Mouse (Mus musculus): ENCODE results near the gene Rps8. TPM values are rescaled to one million over a fixed set of nuclear protein-coding genes. Genes with fewer than 3 reads are reported as not detected.

The Rps8 gene
- polyA plus RNA-seq, 1 experiment from 2014 or later = 809 TPM

DNA sequence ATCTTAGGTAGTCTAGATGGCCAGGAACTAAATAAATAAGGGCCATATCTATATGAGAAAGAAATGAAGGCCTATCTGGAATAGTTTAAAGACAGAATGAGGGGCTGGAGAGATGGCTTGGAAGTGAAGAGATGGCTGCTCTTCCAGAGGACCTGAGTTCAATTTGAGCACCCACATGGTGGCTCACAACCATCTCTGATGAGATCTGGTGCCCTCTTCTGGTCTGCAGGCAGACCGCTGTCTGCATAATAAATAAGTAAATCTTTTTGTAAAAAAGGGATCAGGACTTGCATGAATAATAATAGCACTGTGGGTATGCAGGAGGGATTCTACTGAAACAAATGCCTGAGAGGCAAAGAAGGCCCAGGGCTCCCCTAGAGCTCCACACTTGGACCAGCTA is 42.8 kb downstream of the Rps8 start:
- H3K9me3 ChIP-seq (ENCODE audit: control insufficient read depth, low read length) = no peaks in the 10 kb centered on the region
- ATAC-seq (ENCODE audit: low FRiP score, low TSS enrichment) = no peak
- 83% methylated on average over 1 of the region's 1 CpGs for WGBS
- no peak for TF ChIP-seq EP300 (optimal IDR thresholded peaks at IDR 0.05)
- TF ChIP-seq CTCF (IDR thresholded peaks at IDR 0.05; ENCODE audit: low read depth) = peak; percentile 29
- H3K27ac ChIP-seq (replicated peaks) = no peak overlapping the region
- H3K4me1 ChIP-seq (replicated peaks; ENCODE audit: control insufficient read depth, insufficient read depth) = no peaks in the 10 kb centered on the region
- H3K9ac ChIP-seq (ENCODE audit: low read length) = no peak overlapping the region
- no peaks in the 10 kb centered on the region for H3K27me3 ChIP-seq (ENCODE audit: control insufficient read depth, insufficient read depth, low read length)
- H3K36me3 ChIP-seq (ENCODE audit: control insufficient read depth, insufficient read depth, low read length) = no peaks in the 10 kb centered on the region
- no peak overlapping the region for H3K4me3 ChIP-seq (ENCODE audit: low read depth, low read length)
- no peak overlapping the region for H3K4me2 ChIP-seq (replicated peaks; ENCODE audit: low read depth)
- no peak for DNase-seq (ENCODE audit: low spot score)

DNA sequence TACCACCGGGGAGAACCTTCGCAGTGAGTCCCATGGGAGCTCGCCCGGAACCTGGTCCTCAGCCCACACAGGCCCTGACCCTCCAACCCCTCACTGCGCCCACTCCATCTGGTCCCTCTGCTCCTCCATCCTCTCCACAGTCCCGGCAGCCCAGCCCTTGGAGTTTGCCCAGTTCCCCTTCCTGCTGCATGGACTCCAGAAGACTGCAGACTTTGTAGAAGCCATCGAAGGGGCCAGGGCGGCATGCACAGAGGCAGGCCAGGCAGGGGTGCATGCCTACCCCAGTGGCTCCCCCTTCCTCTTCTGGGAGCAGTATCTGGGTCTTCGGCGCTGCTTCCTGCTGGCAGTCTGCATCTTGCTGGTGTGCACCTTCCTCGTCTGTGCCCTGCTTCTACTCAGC is 45.1 kb downstream of the Rps8 start:
- ATAC-seq (ENCODE audit: low FRiP score, low TSS enrichment) (no peak), DNase-seq (ENCODE audit: low spot score) (no peak)
- Histone ChIP-seq H3K27me3 (ENCODE audit: control insufficient read depth, insufficient read depth, low read length) (no peaks in the 10 kb centered on the region), H3K4me3 (ENCODE audit: low read depth, low read length) (no peak overlapping the region), H3K27ac (replicated peaks) (no peak overlapping the region), H3K9me3 (ENCODE audit: control insufficient read depth, low read length) (no peaks in the 10 kb centered on the region), H3K4me2 (replicated peaks; ENCODE audit: low read depth) (no peak overlapping the region), H3K36me3 (ENCODE audit: control insufficient read depth, insufficient read depth, low read length) (no peaks in the 10 kb centered on the region), H3K9ac (ENCODE audit: low read length) (no peak overlapping the region), H3K4me1 (replicated peaks; ENCODE audit: control insufficient read depth, insufficient read depth) (no peaks in the 10 kb centered on the region)
- no peak for TF ChIP-seq CTCF (IDR thresholded peaks at IDR 0.05; ENCODE audit: low read depth)
- TF ChIP-seq EP300 (optimal IDR thresholded peaks at IDR 0.05) = no peak
- 97% methylated on average over 11 of the region's 11 CpGs for WGBS

DNA sequence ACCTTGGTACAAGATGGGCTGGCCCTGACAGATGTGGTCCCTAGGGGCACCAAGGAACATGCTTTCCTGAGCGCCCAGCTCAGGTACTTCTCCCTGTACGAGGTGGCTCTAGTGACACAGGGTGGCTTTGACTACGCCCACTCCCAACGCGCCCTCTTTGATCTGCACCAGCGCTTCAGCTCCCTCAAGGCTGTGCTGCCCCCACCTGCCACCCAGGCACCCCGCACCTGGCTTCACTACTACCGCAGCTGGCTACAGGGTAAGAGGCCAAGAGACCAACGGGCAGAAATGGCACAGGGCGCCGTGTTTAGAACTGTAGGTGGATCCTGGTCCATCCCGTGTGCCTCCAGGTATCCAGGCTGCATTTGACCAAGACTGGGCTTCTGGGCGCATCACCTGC is 45.8 kb downstream of the Rps8 start:
- ATAC-seq (ENCODE audit: low FRiP score, low TSS enrichment) = no peak
- 94% methylated on average over 13 of the region's 13 CpGs for WGBS

DNA sequence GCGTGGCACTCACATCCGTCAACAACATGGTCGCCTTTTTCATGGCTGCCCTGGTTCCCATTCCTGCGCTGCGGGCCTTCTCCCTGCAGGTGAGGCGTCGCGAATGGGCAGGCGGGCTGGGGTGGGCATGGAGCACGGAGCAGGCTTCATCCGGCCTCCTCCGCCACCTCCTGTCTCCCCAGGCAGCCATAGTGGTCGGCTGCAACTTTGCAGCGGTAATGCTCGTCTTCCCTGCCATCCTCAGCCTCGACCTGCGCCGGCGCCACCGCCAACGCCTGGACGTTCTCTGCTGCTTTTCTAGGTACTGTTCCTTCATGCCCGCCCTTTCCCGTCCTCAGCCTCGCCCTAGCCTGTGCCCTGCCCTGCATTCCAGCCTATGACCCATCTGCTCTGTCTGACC is 46.7 kb downstream of the Rps8 start:
- H3K9ac ChIP-seq (ENCODE audit: low read length) = no peak overlapping the region
- H3K9me3 ChIP-seq (ENCODE audit: control insufficient read depth, low read length) = no peaks in the 10 kb centered on the region
- DNase-seq (ENCODE audit: low spot score) (no peak), ATAC-seq (ENCODE audit: low FRiP score, low TSS enrichment) (no peak)
- H3K36me3 ChIP-seq (ENCODE audit: control insufficient read depth, insufficient read depth, low read length) = no peaks in the 10 kb centered on the region
- 88% methylated on average over 25 of the region's 25 CpGs for WGBS
- H3K4me3 ChIP-seq (ENCODE audit: low read depth, low read length) = no peak overlapping the region
- no peaks in the 10 kb centered on the region for H3K27me3 ChIP-seq (ENCODE audit: control insufficient read depth, insufficient read depth, low read length)
- no peak for TF ChIP-seq EP300 (optimal IDR thresholded peaks at IDR 0.05)
- no peak overlapping the region for H3K4me2 ChIP-seq (replicated peaks; ENCODE audit: low read depth)
- H3K4me1 ChIP-seq (replicated peaks; ENCODE audit: control insufficient read depth, insufficient read depth) = no peaks in the 10 kb centered on the region
- H3K27ac ChIP-seq (replicated peaks) = no peak overlapping the region

More for the DNA sequence above, 45.8 kb downstream of the Rps8 start:
- no peaks in the 10 kb centered on the region for H3K4me1 ChIP-seq (replicated peaks; ENCODE audit: control insufficient read depth, insufficient read depth)
- no peaks in the 10 kb centered on the region for H3K36me3 ChIP-seq (ENCODE audit: control insufficient read depth, insufficient read depth, low read length)
- no peak for DNase-seq (ENCODE audit: low spot score)
- no peak for TF ChIP-seq EP300 (optimal IDR thresholded peaks at IDR 0.05)
- TF ChIP-seq CTCF (IDR thresholded peaks at IDR 0.05; ENCODE audit: low read depth) = no peak
- H3K27ac ChIP-seq (replicated peaks) = no peak overlapping the region
- H3K9me3 ChIP-seq (ENCODE audit: control insufficient read depth, low read length) = no peaks in the 10 kb centered on the region
- H3K4me3 ChIP-seq (ENCODE audit: low read depth, low read length) = no peak overlapping the region
- no peak overlapping the region for H3K9ac ChIP-seq (ENCODE audit: low read length)
- H3K27me3 ChIP-seq (ENCODE audit: control insufficient read depth, insufficient read depth, low read length) = no peaks in the 10 kb centered on the region
- no peak overlapping the region for H3K4me2 ChIP-seq (replicated peaks; ENCODE audit: low read depth)

DNA sequence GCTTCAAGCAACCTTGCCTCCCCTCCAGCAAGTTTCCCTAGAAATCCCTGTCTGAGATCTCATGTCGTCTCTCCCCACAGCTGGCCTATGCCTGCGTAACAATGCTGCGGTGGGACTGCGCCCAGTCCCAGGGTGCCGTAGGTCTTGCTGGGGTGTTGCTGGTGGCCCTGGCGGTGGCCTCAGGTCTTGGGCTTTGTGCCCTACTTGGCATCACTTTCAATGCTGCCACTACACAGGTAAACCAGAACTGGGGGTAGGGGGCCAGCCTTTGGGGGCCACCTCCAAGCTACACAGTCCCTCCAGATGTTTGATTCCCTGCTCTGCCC is 47.6 kb downstream of the Rps8 start:
- ATAC-seq (ENCODE audit: low FRiP score, low TSS enrichment) (no peak), DNase-seq (ENCODE audit: low spot score) (no peak)
- no peaks in the 10 kb centered on the region for H3K9me3 ChIP-seq (ENCODE audit: control insufficient read depth, low read length)
- H3K9ac ChIP-seq (ENCODE audit: low read length) = no peak overlapping the region
- no peak overlapping the region for H3K4me3 ChIP-seq (ENCODE audit: low read depth, low read length)
- WGBS = 92% methylated on average over 6 of the region's 6 CpGs
- no peak for TF ChIP-seq EP300 (optimal IDR thresholded peaks at IDR 0.05)
- no peak for TF ChIP-seq CTCF (IDR thresholded peaks at IDR 0.05; ENCODE audit: low read depth)
- H3K4me2 ChIP-seq (replicated peaks; ENCODE audit: low read depth) = no peak overlapping the region
- no peaks in the 10 kb centered on the region for H3K4me1 ChIP-seq (replicated peaks; ENCODE audit: control insufficient read depth, insufficient read depth)
- no peak overlapping the region for H3K27ac ChIP-seq (replicated peaks)
- no peaks in the 10 kb centered on the region for H3K27me3 ChIP-seq (ENCODE audit: control insufficient read depth, insufficient read depth, low read length)
- H3K36me3 ChIP-seq (ENCODE audit: control insufficient read depth, insufficient read depth, low read length) = no peaks in the 10 kb centered on the region

DNA sequence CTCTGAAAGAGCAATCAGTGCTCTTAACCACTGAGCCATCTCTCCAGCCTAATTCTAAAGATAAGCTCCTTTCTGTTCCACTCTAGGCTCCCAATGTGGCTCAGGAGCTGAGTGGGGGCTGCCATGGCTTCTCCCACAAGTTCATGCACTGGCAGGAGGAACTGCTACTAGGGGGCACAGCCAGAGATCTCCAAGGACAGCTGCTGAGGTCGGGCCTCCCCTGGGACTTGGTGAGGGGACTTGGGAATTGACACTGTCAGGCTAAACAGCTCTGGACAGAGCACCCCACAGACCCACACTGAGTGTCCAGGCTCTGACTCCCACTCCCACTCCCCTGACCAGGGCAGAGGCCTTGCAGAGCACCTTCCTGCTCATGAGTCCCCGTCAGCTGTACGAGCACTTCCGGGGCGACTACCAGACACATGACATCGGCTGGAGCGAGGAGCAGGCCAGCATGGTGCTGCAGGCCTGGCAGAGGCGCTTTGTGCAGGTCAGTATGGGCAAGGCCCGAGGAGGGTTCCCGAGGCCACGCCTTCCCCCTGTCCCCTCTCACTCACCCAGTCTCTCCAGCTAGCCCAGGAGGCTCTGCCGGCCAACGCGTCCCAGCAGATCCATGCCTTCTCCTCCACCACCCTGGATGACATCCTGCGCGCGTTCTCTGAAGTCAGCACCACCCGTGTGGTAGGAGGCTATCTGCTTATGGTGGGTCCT is 48.1 kb downstream of the Rps8 start:
- H3K36me3 ChIP-seq (ENCODE audit: control insufficient read depth, insufficient read depth, low read length) = no peaks in the 10 kb centered on the region
- H3K4me1 ChIP-seq (replicated peaks; ENCODE audit: control insufficient read depth, insufficient read depth) = no peaks in the 10 kb centered on the region
- ATAC-seq (ENCODE audit: low FRiP score, low TSS enrichment) = no peak
- no peak overlapping the region for H3K4me2 ChIP-seq (replicated peaks; ENCODE audit: low read depth)
- no peak overlapping the region for H3K4me3 ChIP-seq (ENCODE audit: low read depth, low read length)
- H3K9ac ChIP-seq (ENCODE audit: low read length) = no peak overlapping the region
- no peak for DNase-seq (ENCODE audit: low spot score)
- no peaks in the 10 kb centered on the region for H3K27me3 ChIP-seq (ENCODE audit: control insufficient read depth, insufficient read depth, low read length)
- TF ChIP-seq CTCF (IDR thresholded peaks at IDR 0.05; ENCODE audit: low read depth) (no peak), EP300 (optimal IDR thresholded peaks at IDR 0.05) (no peak)
- H3K9me3 ChIP-seq (ENCODE audit: control insufficient read depth, low read length) = no peaks in the 10 kb centered on the region
- H3K27ac ChIP-seq (replicated peaks) = no peak overlapping the region
- 87% methylated on average over 18 of the region's 18 CpGs for WGBS
